Mouse (Mus musculus) layer of hippocampus, adult 9-10 months (tissue): ENCODE measurements around the gene Ppm1l.

Experiments
- DNase-seq: peaks from one replicate; pipeline ENCODE4 v3.0.0; 2022; ENCODE audit warnings: low spot score

Ppm1l gene

GRCm38 (mm10) chr3:69340486-69340885 is 23.8 kb downstream of the Ppm1l start:
- DNase-seq: no peak

GRCm38 (mm10) chr3:69340971-69341370 is 24.3 kb downstream of the Ppm1l start:
- DNase-seq: no peak

DNA sequence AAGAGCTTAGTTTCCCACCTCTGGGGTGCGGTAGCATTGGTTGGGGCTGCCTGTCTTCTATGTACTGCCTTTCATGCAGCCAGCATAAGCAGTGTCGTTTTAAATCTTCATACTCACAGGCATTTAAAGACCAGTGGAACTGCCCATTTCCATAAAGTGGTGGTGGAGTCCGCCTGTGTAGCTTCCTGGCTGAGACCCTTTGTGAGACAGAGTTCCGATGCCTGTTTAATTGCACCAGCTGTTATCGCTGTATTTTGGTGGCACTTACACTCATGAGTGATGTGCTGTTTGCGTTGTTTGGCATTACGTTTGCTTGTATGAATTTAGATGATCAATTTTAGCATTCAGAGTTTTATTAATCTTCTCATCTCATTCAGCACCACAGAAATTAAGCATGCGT is 24.9 kb downstream of the Ppm1l start:
- DNase-seq: no peak

DNA sequence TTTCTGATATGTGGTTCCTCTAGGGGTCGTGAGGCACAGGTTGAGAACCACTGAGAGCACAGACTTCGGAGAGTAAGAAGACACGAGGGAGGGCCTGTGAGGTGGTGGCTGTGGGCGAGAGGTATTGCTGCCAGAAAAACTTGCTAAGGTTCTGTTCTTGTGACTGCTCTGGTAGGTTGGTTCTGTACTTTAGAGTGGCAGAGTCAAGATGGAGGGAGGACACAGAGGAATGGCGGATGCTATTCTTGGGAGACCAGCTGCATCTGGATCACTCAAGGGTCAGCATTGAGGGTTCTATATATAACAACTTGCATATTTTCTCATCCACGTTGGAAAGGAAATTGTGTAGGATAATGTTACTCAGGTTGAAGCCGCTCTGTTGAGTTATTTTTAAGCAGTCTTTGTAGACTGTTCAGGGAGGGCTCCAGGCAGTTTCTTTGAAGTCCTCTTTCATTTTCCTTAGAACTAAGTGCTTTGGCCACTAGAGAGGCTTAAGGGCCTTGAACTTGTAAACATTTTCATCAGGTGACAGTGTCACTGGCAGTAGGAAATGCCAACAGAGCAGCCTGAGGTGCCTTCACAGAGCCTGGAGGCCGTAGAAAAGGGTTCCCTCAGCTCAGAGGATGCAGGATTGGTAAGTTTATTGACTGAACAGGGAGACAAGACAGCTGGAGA is 25.7 kb downstream of the Ppm1l start:
- DNase-seq: no peak

GRCm38 (mm10) chr3:69343124-69343523 is 26.5 kb downstream of the Ppm1l start:
- no peak for DNase-seq

DNA sequence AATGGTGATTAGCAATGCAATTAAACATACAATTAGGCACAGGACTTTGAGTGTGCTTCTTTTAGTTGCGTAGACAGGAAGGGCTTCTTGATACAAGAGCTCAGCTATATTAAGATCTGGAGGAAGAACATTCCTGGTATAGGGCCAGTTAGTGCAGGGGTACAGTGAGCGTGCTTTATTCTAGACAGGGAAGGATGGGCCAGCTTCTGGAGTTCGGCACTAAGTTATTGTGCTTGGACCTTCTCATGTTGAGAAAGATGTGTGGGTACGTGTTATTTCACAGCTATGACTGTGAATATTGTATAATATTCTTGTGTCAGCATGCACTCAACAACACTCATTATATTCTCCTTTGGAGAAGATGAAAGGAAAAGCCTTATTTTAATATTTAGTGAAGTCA is 29.9 kb downstream of the Ppm1l start:
- DNase-seq: no peak

DNA sequence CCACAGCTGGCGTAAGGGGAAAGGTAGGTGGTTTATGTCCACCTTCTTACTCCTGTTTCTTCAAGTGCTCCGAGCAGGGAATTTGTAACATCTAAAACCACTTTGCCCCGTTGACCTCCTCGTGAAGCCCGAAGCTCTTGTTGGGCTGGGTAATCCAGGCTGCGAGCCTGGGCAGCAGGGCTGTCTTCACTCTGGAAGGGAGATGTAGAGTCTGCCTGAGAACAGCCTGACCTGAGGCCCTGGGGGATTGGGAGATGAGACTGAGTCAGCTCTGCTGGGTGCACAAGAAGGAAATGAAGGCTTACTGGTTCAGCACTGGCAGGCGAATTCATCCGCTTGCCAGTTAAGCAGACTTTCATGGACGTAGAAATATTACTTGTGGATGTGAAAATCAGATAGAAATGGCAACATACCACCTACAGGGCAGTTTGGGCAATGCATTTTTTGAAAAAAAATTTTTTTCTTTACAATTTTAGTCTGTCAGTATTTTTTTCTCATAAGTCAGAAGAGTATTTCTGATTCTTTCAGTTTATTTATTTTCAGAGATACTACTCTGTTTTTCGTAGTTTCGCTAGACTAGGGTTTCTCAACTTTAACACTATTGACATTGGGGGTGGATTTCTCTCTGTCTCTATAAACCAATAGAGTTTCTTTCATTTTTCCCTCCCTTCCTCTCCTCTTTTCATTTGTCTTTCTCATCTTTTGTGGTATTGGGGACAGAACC is 31.7 kb downstream of the Ppm1l start:
- DNase-seq: no peak

DNA sequence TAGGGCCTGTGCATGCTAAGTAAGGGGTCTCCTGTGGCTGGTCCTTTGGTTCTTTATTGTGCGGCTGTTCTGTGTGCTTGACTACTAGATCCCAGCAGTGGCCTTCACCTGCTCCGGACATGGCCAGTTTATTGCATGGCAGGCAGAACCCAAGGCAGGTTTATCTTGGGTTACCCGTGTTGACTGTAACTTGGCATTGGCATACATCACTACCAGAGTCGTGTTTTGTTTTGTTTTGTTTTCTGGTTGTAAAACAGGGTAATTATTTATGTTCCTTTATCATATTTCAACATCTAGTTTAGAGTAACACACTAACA is 32.2 kb downstream of the Ppm1l start:
- DNase-seq: no peak

- no peak for DNase-seq
These were observed 33.3 kb downstream of the Ppm1l start for GRCm38 (mm10) chr3:69349973-69350372.

DNA sequence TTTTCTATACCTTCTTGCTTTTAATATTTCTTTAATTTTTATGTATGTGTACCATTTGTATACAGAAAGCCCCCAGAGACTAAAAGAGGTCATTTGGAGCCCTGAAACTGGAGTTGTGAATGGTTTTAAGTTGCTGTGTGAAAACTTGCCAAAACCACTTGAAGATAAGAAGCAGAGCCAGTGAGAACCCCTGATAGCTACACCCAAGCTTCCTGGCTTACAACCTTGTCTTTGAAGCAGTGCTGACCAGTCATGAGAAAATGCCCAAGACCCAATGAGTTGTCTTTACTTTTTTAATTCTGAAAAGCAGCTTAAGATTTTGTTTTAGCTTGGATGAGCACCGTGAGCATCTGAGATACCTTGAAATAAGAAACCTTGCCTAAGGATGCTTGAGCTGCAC is 35.5 kb downstream of the Ppm1l start:
- DNase-seq: no peak

DNA sequence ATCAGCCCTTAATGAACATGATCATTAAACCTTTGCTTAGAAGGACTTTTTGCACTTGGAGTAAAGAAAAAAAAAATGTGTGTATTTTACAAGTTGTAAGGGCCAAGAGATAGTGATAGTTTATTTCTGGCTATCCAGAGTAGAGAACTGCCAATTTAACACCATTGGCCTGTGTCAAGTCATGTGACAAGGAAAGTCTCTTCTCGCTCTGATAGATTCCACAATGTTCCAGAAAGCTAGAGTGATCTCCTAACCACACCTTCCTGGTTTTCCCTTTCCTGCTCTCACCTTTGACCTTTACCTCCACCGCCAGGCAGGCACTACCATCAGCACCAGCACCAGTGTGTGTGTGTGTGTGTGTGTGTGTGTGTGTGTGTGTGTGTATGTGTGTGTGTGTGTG is 38.0 kb downstream of the Ppm1l start:
- no peak for DNase-seq

DNA sequence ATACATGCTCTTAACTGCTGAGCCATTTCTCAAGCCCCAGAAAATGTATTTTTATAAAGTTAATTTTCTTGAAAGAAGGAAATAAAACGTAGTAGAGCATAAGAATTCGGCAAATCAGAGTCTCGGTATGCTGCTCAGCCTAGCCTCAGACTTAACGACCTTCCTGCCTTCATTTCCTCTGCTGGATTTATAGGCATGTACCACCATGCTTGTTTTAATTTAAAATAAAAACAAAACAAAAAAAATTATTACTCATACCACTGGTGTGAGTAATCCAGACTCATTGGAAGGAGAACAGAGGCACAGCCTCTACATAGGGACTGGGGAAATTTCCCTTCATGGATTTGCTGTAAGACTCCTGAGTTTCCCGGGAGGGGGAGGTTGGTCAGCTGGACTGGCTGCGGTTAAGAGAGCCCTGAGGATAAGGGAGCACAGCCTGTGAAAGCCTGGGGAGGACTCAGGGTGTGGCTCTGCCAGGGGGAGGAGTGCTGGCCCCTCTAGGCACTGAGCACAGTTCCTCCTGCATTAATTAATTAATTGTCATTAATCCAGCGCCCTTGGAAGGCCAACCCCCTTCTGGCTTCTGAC is 39.5 kb downstream of the Ppm1l start:
- no peak for DNase-seq

- DNase-seq: no peak
These were observed 40.1 kb downstream of the Ppm1l start for GRCm38 (mm10) chr3:69356781-69357180.

- DNase-seq: no peak
These were observed 41.4 kb downstream of the Ppm1l start for GRCm38 (mm10) chr3:69357897-69358619.

GRCm38 (mm10) chr3:69358620-69358964 is 41.9 kb downstream of the Ppm1l start:
- no peak for DNase-seq

DNA sequence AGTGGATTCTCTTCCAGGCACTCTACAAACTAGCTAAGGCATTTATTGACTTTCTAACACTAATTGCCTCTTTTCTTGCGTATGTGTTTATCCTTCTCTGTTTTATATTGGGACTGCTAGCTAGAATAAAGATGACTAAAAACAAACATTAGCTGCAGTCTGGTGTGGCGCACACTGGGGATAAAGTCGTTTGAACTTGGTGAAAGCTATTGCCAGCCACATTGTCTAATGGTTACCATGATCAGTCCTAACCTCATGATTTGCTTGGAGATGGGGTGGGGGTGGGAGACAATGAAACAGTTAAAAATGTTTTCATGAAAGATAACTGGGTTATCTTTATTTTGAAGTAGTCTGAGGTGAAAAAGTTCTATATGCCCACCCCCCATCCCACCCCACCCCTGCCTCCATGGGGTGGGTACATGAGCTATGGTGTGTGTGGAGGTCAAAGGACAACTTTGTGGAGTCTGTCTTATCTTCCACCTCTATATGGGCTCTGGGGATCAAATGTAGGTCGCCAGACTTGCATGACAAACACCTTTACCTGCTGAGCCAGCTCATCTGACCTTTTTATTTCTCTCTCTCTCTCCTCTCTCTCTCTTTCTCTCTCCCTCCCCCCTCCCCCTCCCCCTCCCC is 43.7 kb downstream of the Ppm1l start:
- DNase-seq: no peak

GRCm38 (mm10) chr3:69361487-69362349 is 45.1 kb downstream of the Ppm1l start:
- DNase-seq: no peak

DNA sequence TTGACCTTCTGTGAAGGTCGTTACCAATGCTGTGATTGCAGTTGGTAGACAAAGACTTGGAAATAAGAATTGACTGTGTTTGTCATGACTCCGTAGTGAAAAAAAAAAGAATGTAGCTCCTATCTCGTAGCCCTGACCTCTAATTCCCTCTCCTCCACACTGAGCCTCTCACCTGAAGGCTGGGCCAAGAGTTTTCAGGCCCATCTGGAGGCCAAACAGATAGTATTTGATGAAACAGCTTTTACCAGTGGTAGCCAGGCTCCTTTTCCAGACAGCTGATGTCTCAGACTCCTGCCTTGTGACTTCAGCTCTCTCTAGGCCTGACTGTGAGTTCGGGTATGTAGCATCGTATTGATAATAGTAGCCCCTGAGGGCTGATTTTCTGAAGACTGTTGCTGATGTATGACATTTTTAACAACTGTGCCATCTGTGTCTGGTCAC is 45.7 kb downstream of the Ppm1l start:
- DNase-seq: no peak

GRCm38 (mm10) chr3:69362906-69363305 is 46.2 kb downstream of the Ppm1l start:
- DNase-seq: no peak

- DNase-seq: no peak
These were observed 47.5 kb downstream of the Ppm1l start for GRCm38 (mm10) chr3:69364151-69364550.

GRCm38 (mm10) chr3:69367916-69368315 is 51.3 kb downstream of the Ppm1l start:
- no peak for DNase-seq

GRCm38 (mm10) chr3:69372731-69373130 is 56.1 kb downstream of the Ppm1l start:
- no peak for DNase-seq
